Mouse (Mus musculus): Measurements from ENCODE around the gene Atad5. TPM values are rescaled to one million over a fixed set of nuclear protein-coding genes. Genes with fewer than 3 reads are reported as not detected.
A peak's percentile ranks its signal among the peaks of the same experiment; 100 is the strongest.

Gene Atad5
- total and polyA plus RNA-seq, 2 experiments from 2014 or later, result 3.3 to 4.7 TPM

DNA sequence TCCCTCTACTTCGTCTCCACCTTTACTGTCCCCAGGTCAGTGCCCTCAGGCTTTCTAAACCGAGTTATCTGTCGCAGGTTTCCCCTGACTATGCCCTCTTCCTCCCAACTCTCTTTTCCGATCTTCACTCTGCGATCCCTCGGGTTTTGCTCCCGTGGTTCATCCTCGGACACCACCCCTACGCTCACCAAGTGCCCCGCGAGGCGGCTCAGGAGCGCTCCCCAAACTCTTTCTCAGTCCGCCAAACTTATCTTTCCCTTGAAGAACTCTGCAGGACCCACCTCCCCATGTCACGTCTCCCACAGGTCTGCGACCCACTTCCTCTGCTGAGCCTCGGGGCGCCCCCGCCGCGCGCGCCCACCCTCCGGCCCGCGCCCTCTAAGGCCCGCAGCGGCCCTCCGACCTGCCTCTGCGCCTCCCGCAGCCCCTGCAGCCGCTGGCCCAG, 8.8 kb upstream of the Atad5 start:
- Histone ChIP-seq H3K4me3 (ENCODE audit: low read length) (peak overlapping the region; percentile 70), H3K9me3 (ENCODE audit: low read length) (no peaks in the 10 kb centered on the region), H3K4me2 (ENCODE audit: low read depth, low read length) (peak overlapping the region; percentile 81), H3K4me1 (ENCODE audit: insufficient read depth, low read length) (no peaks in the 10 kb centered on the region; the same call in 1 of the 2 replicates), H3K27me3 (ENCODE audit: insufficient read depth, low read length) (no peaks in the 10 kb centered on the region), H3K27ac (peak overlapping the region; percentile 75), H3K36me3 (ENCODE audit: insufficient read depth, low read length) (no peaks in the 10 kb centered on the region), H3K9ac (replicated peaks; ENCODE audit: low read length) (peak overlapping the region; percentile 70)
- ATAC-seq (no peak; the same call in 1 of the 2 replicates), DNase-seq (ENCODE audit: low spot score) (peak; percentile 30)
- no peak for TF ChIP-seq CTCF (IDR thresholded peaks at IDR 0.05; ENCODE audit: low read depth)
- under 1% methylated on average over 32 of the region's 32 CpGs for WGBS

DNA sequence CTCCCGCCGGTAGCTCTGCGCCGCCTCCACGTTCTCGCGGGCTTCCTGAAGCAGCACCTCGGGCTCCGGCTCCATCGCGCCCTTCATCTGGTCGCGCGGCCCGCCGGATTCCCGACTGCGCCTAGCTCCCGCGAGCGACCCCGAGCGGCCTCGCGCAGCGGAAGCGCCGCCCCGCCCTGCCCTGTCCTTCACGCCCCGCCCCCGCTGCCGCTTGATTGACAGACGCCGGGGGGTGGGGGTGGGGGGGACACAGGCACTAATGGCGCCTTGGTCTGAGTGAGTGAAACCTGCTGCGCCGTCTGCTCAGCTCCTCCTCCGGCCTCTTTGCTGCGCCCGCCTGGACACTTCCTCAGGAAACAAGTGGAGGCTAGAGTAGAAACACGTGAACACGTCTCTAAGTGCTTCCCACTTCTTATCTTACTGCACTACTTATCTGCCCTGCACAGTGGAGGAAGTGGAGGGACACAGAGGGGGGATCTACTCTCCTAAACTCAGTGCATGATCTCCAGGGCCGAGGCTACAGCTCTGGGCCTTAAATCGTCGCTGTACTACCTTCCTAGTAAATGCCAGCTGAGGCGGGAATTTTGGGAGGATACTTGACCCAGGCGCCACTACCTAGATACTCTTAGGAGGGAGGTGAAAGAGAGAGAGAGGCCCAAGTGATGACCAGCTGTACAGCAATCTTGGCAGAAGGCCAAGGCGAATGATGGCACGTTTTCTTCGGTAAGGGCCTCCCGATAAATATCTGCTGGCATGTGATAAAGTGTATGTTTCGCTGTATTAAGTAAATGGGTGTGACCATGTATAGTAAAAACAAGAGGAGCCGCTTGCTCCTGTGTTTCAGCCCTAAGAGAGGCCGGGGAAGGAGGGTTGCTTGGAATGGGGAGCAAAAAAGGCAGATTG, 8.1 kb upstream of the Atad5 start, which contains the start of gene Crlf3:
Gene Crlf3 (minus strand): TSS at position 166 of the 903 bp plus-strand sequence.
- H3K9ac ChIP-seq (replicated peaks; ENCODE audit: low read length), result peak within 1 kb of the TSS; percentile 70
- no peak for TF ChIP-seq CTCF (IDR thresholded peaks at IDR 0.05; ENCODE audit: low read depth)
- WGBS, result 5% methylated on average over 53 of the region's 55 CpGs
- H3K9me3 ChIP-seq (ENCODE audit: low read length), result no peaks in the 10 kb centered on the region
- no peaks in the 10 kb centered on the region for H3K27me3 ChIP-seq (ENCODE audit: insufficient read depth, low read length)
- H3K4me2 ChIP-seq (ENCODE audit: low read depth, low read length), result peak within 1 kb of the TSS; percentile 81
- DNase-seq (ENCODE audit: low spot score), result peak; percentile 95
- no peaks in the 10 kb centered on the region; the same call in 1 of the 2 replicates for H3K4me1 ChIP-seq (ENCODE audit: insufficient read depth, low read length)
- H3K36me3 ChIP-seq (ENCODE audit: insufficient read depth, low read length), result no peaks in the 10 kb centered on the region
- H3K4me3 ChIP-seq (ENCODE audit: low read length), result peak within 1 kb of the TSS; percentile 70
- peak within 1 kb of the TSS; percentile 75 for H3K27ac ChIP-seq
- peak; percentile 97 for ATAC-seq

DNA sequence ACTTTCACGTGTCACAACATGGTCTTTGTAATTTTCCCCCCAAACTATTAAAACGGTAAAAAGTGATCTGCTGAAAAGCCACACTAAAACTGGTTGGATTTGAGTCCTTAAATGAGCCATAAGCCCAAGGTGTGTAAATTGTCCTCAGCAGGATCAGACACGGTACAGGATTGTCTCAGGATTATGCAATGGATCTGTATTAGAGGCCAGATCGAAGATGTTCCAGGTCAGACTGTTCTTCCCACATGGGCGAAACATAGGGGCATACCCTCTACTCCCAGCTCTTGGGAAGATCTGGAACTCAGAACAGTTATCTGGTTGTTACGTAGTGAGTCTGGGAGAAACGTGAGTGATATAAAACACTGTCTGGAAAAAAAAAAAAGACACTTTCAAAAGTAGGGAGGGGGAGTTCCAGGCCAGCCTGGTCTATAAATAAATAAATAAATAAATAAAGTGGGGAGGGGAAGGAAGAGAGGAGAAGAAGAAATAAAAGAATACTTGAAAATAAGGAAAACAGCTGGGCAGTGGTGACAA, 7.3 kb upstream of the Atad5 start:
- Histone ChIP-seq H3K4me2 (ENCODE audit: low read depth, low read length) (no peak overlapping the region), H3K27me3 (ENCODE audit: insufficient read depth, low read length) (no peaks in the 10 kb centered on the region), H3K9ac (replicated peaks; ENCODE audit: low read length) (no peak overlapping the region), H3K36me3 (ENCODE audit: insufficient read depth, low read length) (no peaks in the 10 kb centered on the region), H3K9me3 (ENCODE audit: low read length) (no peaks in the 10 kb centered on the region), H3K4me1 (ENCODE audit: insufficient read depth, low read length) (no peaks in the 10 kb centered on the region; the same call in 1 of the 2 replicates), H3K4me3 (ENCODE audit: low read length) (no peak overlapping the region), H3K27ac (no peak overlapping the region; the same call in 1 of the 2 replicates)
- 83% methylated on average over 7 of the region's 7 CpGs for WGBS
- no peak for TF ChIP-seq CTCF (IDR thresholded peaks at IDR 0.05; ENCODE audit: low read depth)
- DNase-seq (ENCODE audit: low spot score), result no peak
- ATAC-seq, result no peak

DNA sequence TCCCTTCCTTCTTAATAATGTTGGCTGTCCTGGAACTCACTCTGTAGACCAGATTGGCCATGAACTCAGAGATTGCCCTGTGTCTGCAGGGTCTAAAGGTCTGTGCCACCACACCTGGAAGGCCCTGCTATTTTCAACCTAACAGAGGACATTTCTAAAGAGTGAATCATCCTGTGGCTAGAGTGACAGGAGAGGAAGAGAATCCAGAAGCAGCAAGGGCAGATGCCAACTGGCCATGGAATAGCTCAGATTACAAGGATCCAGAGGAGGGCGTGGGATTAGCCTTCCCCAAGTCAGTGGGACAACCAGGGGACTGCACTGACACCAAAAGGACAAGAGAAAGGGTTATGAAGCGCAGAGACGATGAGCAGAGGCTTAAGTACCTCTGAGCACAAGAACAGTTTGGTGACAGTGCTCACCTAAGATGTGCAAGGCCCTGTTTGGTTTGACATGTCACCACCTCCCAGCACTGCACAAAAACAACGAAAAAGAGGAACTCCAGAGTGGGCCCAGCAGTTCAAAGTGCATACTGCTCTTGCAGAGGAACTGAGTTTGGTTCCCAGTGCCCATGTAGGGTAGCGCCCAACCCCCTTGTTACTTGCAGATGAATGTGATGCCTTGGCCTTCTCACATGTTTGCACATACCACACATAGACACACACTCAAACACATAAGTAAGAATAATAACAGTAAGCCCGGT, 3.7 kb upstream of the Atad5 start:
- Histone ChIP-seq H3K9me3 (ENCODE audit: low read length) (no peaks in the 10 kb centered on the region), H3K27me3 (ENCODE audit: insufficient read depth, low read length) (no peaks in the 10 kb centered on the region), H3K27ac (no peak overlapping the region), H3K9ac (replicated peaks; ENCODE audit: low read length) (no peak overlapping the region), H3K4me1 (ENCODE audit: insufficient read depth, low read length) (no peaks in the 10 kb centered on the region; the same call in none of the 2 replicates), H3K36me3 (ENCODE audit: insufficient read depth, low read length) (no peaks in the 10 kb centered on the region), H3K4me2 (ENCODE audit: low read depth, low read length) (no peak overlapping the region), H3K4me3 (ENCODE audit: low read length) (no peak overlapping the region)
- 83% methylated on average over 6 of the region's 6 CpGs for WGBS
- ATAC-seq, result no peak
- no peak for TF ChIP-seq CTCF (IDR thresholded peaks at IDR 0.05; ENCODE audit: low read depth)
- no peak for DNase-seq (ENCODE audit: low spot score)

DNA sequence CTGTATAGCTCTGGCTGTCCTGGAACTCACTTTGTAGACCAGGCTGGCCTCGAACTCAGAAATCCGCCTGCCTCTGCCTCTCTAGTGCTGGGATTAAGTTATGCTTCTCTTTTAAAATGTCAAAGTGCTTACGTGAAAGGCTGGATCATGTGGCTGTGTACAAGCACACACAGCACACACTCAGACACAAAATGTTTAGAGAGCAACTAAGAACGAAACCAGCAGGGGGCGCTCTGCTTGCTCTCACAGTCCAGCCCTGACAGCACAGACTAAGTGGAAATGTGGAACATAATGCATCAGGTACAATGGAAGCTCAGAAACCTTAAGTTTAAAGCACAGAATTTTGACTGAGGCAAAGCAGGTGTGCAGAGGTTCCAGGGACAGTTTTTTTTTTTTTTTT, 2.4 kb upstream of the Atad5 start:
- no peaks in the 10 kb centered on the region for H3K27me3 ChIP-seq (ENCODE audit: insufficient read depth, low read length)
- no peaks in the 10 kb centered on the region for H3K36me3 ChIP-seq (ENCODE audit: insufficient read depth, low read length)
- DNase-seq (ENCODE audit: low spot score), result peak; percentile 86
- H3K9me3 ChIP-seq (ENCODE audit: low read length), result no peaks in the 10 kb centered on the region
- no peak overlapping the region for H3K4me2 ChIP-seq (ENCODE audit: low read depth, low read length)
- H3K4me3 ChIP-seq (ENCODE audit: low read length), result no peak overlapping the region
- WGBS, result 5% methylated on average over 5 of the region's 5 CpGs
- H3K9ac ChIP-seq (replicated peaks; ENCODE audit: low read length), result no peak overlapping the region
- H3K4me1 ChIP-seq (ENCODE audit: insufficient read depth, low read length), result no peaks in the 10 kb centered on the region; the same call in 1 of the 2 replicates
- peak; percentile 77; the same call in 1 of the 2 replicates for ATAC-seq
- no peak overlapping the region for H3K27ac ChIP-seq
- TF ChIP-seq CTCF (IDR thresholded peaks at IDR 0.05; ENCODE audit: low read depth), result peak; percentile 82

DNA sequence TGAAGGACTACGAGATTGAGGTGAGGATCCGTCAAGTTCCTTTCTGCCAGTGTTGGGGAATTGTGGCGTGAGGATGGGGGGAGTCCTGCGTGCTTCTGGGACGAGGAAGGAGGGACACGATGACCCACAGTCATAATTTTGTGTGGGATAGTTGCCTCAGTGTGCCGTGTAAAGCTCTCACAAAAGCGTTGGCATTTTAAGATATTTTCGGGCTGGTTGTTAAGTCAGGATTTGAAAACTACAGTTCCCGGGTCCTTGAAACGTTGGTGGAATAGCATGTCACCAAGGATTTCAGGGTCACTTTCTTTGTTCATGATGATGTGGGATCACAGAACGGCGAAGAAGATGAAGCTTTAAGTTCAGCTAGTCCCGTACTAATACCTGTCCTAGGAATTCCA, 616 bp downstream of the Atad5 start:
- under 1% methylated on average over 14 of the region's 14 CpGs for WGBS

More for the DNA sequence above, 616 bp downstream of the Atad5 start:
- Histone ChIP-seq H3K4me2 (ENCODE audit: low read depth, low read length) (peak overlapping the region; percentile 76), H3K4me1 (ENCODE audit: insufficient read depth, low read length) (no peaks in the 10 kb centered on the region; the same call in 1 of the 2 replicates), H3K9me3 (ENCODE audit: low read length) (no peaks in the 10 kb centered on the region), H3K27ac (0 out of 2 replicates have a peak overlapping the region, but pooled peaks have one; percentile 41), H3K36me3 (ENCODE audit: insufficient read depth, low read length) (no peaks in the 10 kb centered on the region), H3K9ac (replicated peaks; ENCODE audit: low read length) (peak overlapping the region; percentile 84), H3K4me3 (ENCODE audit: low read length) (peak overlapping the region; percentile 99), H3K27me3 (ENCODE audit: insufficient read depth, low read length) (no peaks in the 10 kb centered on the region)
- ATAC-seq (no peak), DNase-seq (ENCODE audit: low spot score) (no peak)
- no peak for TF ChIP-seq CTCF (IDR thresholded peaks at IDR 0.05; ENCODE audit: low read depth)
